Mouse (Mus musculus): ENCODE measurements around the gene Derl2. TPM values are rescaled to one million over a fixed set of nuclear protein-coding genes. Genes with fewer than 3 reads are reported as not detected.
A peak's percentile ranks its signal among the peaks of the same experiment; 100 is the strongest.

The Derl2 gene
- 10 to 100 TPM; 30.2 to 42.5 (median 34.6) TPM for total RNA-seq (2022)

GRCm38 (mm10) chr11:71019201-71020068, at the start of gene Derl2, which contains the start of gene Mis12:
TSS of gene Derl2 (minus strand) at chr11:71019841.
TSS of gene Mis12 (plus strand) at chr11:71019611.
- DNase-seq (ENCODE audit: low spot score), result peak; percentile 99

- peak; percentile 6 for DNase-seq (ENCODE audit: low spot score)
Measured at GRCm38 (mm10) chr11:71052554-71052953, 32.9 kb upstream of the Derl2 start.

- no peak for DNase-seq (ENCODE audit: low spot score)
Measured at GRCm38 (mm10) chr11:71039526-71040298, 20.1 kb upstream of the Derl2 start.

- no peak for DNase-seq (ENCODE audit: low spot score)
Measured at GRCm38 (mm10) chr11:71033163-71033761, 13.6 kb upstream of the Derl2 start, which contains the start of gene 6330403K07Rik. TSS of gene 6330403K07Rik (minus strand) at chr11:71033513.

DNA sequence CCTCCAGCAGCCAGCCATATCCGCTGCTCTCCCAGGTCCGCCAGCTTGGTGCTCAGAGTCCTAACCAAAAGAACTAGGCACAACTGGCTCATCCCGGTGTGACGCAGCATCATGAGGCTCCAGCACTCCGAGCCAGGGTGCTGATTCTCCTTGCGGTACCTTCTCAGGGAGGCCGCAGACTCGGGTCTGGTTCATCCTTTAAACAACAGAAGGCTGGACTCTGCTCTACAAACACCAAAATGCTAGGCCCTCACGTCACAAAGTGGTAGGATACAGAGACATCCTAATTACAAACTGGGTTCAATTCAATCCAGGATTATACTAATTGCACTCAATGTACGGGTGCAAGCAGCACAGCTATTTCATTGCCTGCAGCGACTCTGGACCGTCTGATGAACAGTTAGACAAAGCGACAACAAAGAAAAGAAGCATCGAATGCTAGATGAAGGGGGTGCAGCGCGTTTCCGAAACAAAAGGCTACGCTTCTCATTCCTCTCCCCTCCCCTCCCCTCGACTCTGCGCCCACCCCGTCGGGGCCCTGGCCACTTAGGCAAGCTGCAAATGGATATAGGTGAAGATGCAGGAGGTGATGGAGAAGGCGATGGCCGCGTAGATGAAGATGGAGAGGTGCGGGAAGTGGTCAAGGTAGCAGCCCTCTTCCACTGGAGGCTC, 13.0 kb upstream of the Derl2 start:
- DNase-seq (ENCODE audit: low spot score), result no peak

GRCm38 (mm10) chr11:71032070-71032469, 12.4 kb upstream of the Derl2 start:
- DNase-seq (ENCODE audit: low spot score), result no peak

DNA sequence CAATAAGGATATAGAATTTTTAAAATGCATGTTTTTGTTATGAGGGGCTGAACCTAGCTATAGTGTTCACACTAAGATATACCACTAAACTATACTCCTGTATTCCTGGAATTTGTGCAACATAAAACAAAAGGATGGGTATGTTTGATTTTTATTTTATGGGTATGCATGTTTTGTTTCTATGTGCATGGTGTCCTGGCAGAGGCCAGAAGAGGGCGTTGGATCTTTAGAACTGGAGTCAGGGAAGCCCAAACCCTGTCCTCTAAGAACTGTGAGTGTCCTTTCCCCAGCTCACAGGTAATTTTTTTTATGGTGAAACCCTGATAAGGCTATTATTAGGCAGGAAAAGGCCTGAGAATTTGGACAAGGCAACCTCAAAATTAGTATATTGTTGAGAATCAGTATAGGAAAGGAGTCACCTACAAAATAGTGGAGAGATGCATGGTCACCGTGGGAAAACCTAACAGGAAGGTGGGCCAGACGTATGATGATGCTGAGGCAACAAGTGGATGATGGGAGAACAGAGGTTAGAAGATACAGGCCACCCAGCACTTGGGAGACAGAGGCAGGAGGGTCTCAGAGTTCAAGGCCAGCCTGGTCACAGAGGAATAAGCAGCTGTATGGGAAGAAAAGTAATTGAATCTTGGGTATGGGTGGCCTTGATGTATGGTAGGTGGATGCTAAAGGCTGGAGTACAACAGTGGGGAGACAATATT, 9.9 kb upstream of the Derl2 start:
- no peak for DNase-seq (ENCODE audit: low spot score)

- DNase-seq (ENCODE audit: low spot score), result no peak
Measured at GRCm38 (mm10) chr11:71028280-71028679, 8.6 kb upstream of the Derl2 start.

DNA sequence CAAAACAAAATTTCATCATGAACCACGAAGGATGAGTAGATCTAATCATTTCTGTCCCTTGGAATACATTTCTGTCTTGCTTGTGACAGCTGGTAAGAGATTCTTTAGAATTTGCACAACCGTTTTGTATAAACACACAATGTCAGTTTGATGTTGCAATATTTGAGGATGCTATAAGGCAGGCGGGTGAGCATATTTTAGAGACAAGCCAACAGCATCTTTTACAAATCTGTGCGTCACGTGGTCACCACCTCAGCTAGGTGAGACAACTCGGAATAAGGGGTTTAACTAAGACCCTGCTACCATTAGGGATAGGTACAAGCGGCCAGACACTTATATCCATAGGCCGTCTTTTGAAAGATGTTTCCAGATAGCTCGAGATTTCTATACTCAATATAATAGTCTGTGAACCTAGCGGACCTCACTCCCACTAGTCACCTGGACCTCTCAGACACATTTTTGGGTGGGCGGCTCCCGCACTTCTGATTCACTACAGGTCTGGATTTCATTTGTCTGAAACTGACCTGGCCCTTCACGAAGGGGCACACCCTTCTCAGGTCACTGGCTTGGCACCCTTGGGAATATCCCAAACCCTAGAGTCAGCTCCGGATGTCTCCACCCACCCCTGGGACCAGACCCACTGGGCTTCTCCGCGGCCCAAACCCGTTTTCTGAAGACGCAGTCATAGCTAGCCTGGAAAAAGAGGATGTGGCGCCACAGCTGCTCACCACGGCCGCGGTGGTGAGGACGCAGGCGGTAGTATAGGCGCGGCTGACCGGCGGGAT, 1.0 kb downstream of the Derl2 start:
- DNase-seq (ENCODE audit: low spot score), result no peak

DNA sequence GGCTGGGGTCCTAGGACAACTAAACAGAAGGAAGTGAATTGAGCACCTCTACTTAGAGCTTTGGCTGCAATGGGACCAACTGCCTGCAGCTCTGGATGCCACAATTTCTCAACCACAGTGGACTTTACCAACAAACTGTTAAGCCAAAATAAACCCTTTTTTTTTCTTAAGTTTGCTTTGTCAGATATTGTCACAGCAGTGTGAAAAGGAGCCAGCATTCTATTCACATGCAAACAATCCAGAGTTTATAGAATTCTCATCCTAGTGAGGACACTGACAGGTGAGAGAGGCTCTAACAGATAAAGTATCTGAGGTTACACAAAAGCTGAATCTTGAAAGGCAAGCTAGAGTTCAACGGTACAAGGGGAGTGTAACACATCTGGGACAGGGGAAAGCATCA, 2.6 kb downstream of the Derl2 start:
- no peak for DNase-seq (ENCODE audit: low spot score)

DNA sequence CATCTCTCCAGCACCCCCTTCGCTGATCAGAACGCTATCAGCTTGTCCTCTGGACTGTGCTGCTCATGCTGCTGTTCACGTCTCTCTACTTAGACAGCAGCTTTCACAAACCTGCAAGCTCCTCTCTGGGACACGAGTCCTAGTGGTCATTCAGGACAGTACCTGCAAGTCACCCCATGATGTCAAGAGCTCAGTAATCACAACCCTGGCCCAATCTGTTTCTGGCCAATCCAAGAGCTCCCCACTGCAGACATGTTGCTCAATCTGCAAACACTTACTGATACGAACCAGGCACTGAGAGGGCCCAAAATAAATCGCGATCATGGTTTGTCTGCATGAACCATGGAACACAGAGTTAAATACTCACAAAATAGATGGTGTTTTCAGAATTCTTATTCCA, 6.9 kb downstream of the Derl2 start:
- no peak for DNase-seq (ENCODE audit: low spot score)

GRCm38 (mm10) chr11:71008321-71008720, 11.3 kb downstream of the Derl2 start:
- DNase-seq (ENCODE audit: low spot score), result peak; percentile 64

- DNase-seq (ENCODE audit: low spot score), result no peak
Measured at GRCm38 (mm10) chr11:71007831-71008230, 11.8 kb downstream of the Derl2 start.

GRCm38 (mm10) chr11:71007026-71007425, 12.6 kb downstream of the Derl2 start:
- no peak for DNase-seq (ENCODE audit: low spot score)

DNA sequence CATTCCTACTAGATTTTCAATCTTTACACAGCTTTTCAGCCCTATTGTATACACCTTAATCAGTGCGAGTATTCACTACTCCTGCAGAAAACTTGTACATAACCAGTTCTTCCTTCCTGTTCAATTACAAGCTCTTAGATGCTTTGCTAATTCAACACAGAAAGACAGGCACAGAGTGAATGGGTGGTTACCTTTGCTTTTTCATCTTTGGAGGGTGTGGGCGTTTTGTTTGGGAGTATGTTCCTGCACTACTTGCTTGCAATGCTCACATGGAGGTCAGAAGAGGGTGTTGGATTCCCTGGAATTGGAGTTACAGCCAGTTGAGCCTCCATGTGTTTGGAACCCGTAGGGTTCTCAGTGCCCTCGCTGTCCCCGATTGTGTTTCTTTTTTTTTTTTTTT, 14.6 kb downstream of the Derl2 start:
- no peak for DNase-seq (ENCODE audit: low spot score)

DNA sequence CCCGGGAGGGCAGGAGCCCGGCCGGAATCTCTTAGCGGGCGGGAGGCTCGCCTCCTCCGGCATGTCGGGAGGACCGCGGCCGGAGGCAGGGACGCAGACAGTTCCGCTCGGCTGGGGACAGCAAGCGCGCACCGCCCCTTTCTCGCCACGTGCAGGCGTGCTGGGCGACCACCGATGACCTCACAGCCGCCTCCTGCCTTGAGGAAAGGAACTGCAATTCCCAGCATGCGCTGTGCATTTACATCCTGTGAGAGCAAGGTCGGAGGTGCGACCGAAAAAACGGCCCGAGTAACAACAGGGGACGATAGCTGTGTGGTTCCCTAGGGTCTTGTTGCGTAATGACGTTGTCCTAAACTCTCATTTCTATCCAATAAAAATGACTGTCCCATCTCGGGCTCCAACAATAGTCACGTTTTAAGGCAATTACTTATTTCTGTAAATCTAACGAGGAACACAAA, 15.3 kb downstream of the Derl2 start, which contains the start of gene Dhx33:
Gene Dhx33 (minus strand): TSS at position 122 of the 458 bp plus-strand sequence.
- peak; percentile 97 for DNase-seq (ENCODE audit: low spot score)

DNA sequence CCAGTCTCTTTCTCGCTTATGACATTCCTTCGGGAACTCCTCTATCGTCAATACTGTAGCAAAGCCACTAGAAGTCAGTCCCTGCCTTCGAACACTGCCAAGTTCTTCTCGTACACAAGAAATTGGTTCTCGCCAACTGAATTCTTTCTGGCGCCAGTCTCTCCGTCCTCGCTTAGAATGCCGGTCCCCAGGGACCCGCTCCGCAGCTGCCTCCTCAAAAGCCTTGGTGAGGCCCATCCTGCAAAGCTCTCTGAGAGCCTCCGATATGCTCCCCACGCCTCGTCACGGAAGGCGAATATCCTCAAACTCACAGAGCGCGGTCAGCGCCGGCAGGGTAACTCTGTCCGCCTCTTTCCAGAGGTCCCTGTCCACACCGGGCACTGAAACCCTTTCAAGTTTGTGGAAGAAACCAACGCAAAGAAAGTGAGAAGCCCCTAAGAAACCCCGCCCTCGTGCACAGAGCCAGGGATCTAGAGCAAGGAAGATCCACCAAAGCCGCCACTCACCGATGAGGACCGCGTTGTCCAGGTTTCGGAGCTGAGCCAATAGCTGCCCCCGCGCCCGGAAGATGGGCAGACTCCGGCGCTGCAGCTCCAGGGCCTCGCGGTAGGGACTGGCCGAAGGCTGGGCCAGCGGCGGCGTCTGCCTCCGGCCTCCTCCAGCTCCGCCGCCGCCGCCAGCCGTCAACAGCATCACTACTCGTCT, 15.9 kb downstream of the Derl2 start:
- DNase-seq (ENCODE audit: low spot score), result no peak

DNA sequence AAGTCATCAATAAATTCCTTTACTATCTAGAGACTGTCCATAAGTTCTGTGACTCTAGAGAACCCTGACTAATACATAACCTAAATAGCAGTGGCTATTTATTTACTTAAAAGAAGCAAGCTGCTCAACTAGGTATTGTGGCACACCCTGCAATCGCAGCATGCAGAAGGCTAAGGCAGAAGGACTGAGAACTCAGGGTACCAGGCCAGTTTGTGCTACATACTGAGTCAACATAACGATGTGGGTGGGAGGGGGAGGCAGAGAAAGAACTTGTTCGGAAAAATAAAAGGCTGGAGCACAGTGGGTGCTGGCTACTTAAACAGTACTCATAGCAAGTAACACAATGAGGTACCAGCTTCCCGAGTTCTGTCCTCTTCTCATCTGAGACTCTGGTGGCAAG, 18.5 kb downstream of the Derl2 start:
- no peak for DNase-seq (ENCODE audit: low spot score)

DNA sequence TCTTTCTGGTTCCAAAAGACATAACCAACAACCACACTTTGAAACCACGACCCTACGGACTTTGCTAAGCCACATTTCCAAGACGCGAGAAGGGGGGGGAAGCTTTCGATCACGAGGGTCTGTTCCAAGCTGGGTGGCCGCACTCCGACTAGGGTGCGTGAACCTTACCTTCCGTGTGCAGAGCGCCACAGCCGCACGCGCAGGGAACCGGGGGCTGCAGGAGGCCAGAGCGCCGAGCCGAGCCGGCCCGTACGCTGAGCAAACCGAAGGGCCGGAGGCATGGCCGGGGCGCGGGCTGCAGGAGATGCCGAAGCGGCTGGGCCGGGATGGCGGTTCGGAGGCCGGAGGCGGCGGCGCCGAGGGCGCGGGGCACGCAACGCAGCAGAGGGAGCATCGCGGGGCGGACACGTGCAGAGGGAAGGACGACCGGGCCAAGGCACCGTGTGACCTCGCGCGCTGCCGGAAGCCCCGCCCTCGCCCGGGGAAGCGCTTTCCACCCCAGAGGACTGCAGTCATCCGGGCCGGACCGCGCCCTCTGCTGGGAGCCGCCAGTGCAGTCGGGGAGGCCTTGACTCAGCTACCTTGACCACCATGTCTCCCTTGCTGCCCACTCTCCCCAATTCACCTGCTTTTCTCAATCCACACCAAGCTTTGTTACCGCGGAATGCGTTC, 36.9 kb downstream of the Derl2 start, which contains the start of gene C1qbp:
Gene C1qbp (minus strand): TSS at position 470 of the 672 bp plus-strand sequence.
- peak; percentile 91 for DNase-seq (ENCODE audit: low spot score)

Data from heart, adult 8-10 months (tissue).